Mouse (Mus musculus) neural tube, embryonic 12.5 days (tissue): ENCODE results near the gene Cycs. TPM values are rescaled to one million over a fixed set of nuclear protein-coding genes. Genes with fewer than 3 reads are reported as not detected.
"Not testable (repeated sequence)": the region's sequence is repeated elsewhere in the genome, so short reads cannot be mapped to it uniquely, and the experiment has no call there.

Experiments
- ATAC-seq: fragments of 200-750 bp; cut with Nextera tagmentation; 2 replicates; pipeline ENCODE4 v1.8.0; 2017; ENCODE audit warnings: low read depth, mild to moderate bottlenecking, moderate TSS enrichment, moderate library complexity; ENCODE audit not compliant: low FRiP score
- H3K27ac ChIP-seq: fragments of 300-500 bp; sonication (generic); 2 replicates; pipeline ENCODE4 v1.5.1; 2016
- H3K27me3 ChIP-seq: fragments of 300-500 bp; sonication (generic); replicated peaks from 2 replicates; pipeline ENCODE4 v1.6.1; 2016; ENCODE audit warnings: mild to moderate bottlenecking
- H3K36me3 ChIP-seq: fragments of 300-500 bp; sonication (generic); 2 replicates; pipeline ENCODE4 v1.6.1; 2016; ENCODE audit warnings: mild to moderate bottlenecking
- H3K4me1 ChIP-seq: fragments of 300-500 bp; sonication (generic); 2 replicates; pipeline ENCODE4 v1.6.1; 2016
- H3K4me2 ChIP-seq: fragments of 300-500 bp; sonication (generic); replicated peaks from 2 replicates; pipeline ENCODE4 v1.6.1; 2016; ENCODE audit warnings: mild to moderate bottlenecking
- H3K4me3 ChIP-seq: fragments of 300-500 bp; sonication (generic); 2 replicates; pipeline ENCODE4 v1.5.1; 2016
- H3K9ac ChIP-seq: fragments of 300-500 bp; sonication (generic); 2 replicates; pipeline ENCODE4 v1.6.1; 2016; ENCODE audit warnings: mild to moderate bottlenecking
- H3K9me3 ChIP-seq: fragments of 300-500 bp; sonication (generic); 2 replicates; pipeline ENCODE4 v1.6.1; 2016; ENCODE audit warnings: mild to moderate bottlenecking
- WGBS: fragments of 180-500 bp; shearing (Covaris S2); methylation state at CpG from one replicate; pipeline ENCODE4 v1.1.7; 2016; 5-methylcytosine and 5-hydroxymethylcytosine counted together
- polyA plus RNA-seq: library from polyadenylated mRNA; unstranded; fragments of >200 nt; fragmentation: Nextera tagmentation; extraction: Ambion mirVana; gene quantifications from 2 replicates; pipeline ENCODE4 v1.2.1, GENCODE M21; 2016

The Cycs gene
- polyA plus RNA-seq, 1 experiment from 2014 or later: 74.2 TPM

- H3K4me2 ChIP-seq: peak overlapping the region; percentile 86
- ATAC-seq: no peak; the same call in 1 of the 2 replicates
- H3K27ac ChIP-seq: peak overlapping the region; percentile 46; the same call in 1 of the 2 replicates
- H3K4me3 ChIP-seq: peak overlapping the region; percentile 75
- H3K9me3 ChIP-seq: no peaks in the 10 kb centered on the region
- 0 out of 2 replicates have a peak, but pooled peaks cover 5% of the 10 kb centered on the region for H3K4me1 ChIP-seq
- 19% methylated on average over 6 of the region's 6 CpGs for WGBS
- peak overlapping the region; percentile 81 for H3K9ac ChIP-seq
- no peaks in the 10 kb centered on the region for H3K27me3 ChIP-seq
- H3K36me3 ChIP-seq: peaks cover 8% of the 10 kb centered on the region
Measured at GRCm38 (mm10) chr6:50566997-50567255, 588 bp upstream of the Cycs start.

- H3K27me3 ChIP-seq: no peaks in the 10 kb centered on the region
- no peak overlapping the region for H3K9ac ChIP-seq
- no peak for ATAC-seq
- H3K27ac ChIP-seq: no peak overlapping the region
- no peak overlapping the region for H3K4me2 ChIP-seq
- H3K9me3 ChIP-seq: no peaks in the 10 kb centered on the region
- H3K4me1 ChIP-seq: 0 out of 2 replicates have a peak, but pooled peaks cover 5% of the 10 kb centered on the region
- peaks cover 8% of the 10 kb centered on the region for H3K36me3 ChIP-seq
- WGBS: 95% methylated on average over 3 of the region's 3 CpGs
- no peak overlapping the region for H3K4me3 ChIP-seq
Measured at GRCm38 (mm10) chr6:50563651-50564050, 2.7 kb downstream of the Cycs start.

GRCm38 (mm10) chr6:50562421-50562820 is 3.9 kb downstream of the Cycs start:
- H3K4me2 ChIP-seq: no peak overlapping the region
- H3K4me1 ChIP-seq: 0 out of 2 replicates have a peak, but pooled peaks cover 5% of the 10 kb centered on the region
- H3K27me3 ChIP-seq: no peaks in the 10 kb centered on the region
- WGBS: 92% methylated on average over 4 of the region's 4 CpGs
- H3K27ac ChIP-seq: no peak overlapping the region
- no peaks in the 10 kb centered on the region for H3K9me3 ChIP-seq
- H3K9ac ChIP-seq: no peak overlapping the region
- no peak overlapping the region for H3K4me3 ChIP-seq
- H3K36me3 ChIP-seq: peaks cover 8% of the 10 kb centered on the region
- ATAC-seq: no peak

GRCm38 (mm10) chr6:50560776-50561175 is 5.6 kb downstream of the Cycs start:
- H3K9ac ChIP-seq: no peak overlapping the region
- no peak overlapping the region for H3K4me2 ChIP-seq
- H3K27me3 ChIP-seq: no peaks in the 10 kb centered on the region
- peaks cover 8% of the 10 kb centered on the region for H3K36me3 ChIP-seq
- no peaks in the 10 kb centered on the region for H3K9me3 ChIP-seq
- ATAC-seq: no peak
- no peak overlapping the region for H3K27ac ChIP-seq
- H3K4me3 ChIP-seq: no peak overlapping the region
- no peaks in the 10 kb centered on the region for H3K4me1 ChIP-seq
- WGBS: 94% methylated on average over 1 of the region's 1 CpGs

DNA sequence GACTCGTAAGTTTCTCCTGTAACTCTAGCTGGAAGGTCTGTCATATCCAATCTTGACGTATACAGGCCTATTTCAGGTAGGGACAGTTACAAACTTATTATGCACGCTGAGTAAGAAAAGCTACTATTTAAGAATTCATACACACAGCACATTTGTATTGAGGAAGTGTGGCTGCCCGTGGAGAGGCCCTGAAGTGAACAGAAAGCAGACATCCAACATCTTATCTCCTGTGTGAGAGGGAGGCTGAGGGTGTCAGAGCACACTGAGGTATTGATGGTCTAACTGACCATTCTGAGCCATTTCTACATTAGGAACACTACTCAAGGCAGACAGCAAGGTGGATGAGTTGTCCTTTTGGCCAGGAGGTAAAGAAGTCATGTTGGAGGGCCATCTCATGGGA is 7.5 kb downstream of the Cycs start:
- no peak overlapping the region for H3K9ac ChIP-seq
- peaks cover 5% of the 10 kb centered on the region for H3K36me3 ChIP-seq
- no peaks in the 10 kb centered on the region for H3K4me1 ChIP-seq
- WGBS: 88% methylated on average over 4 of the region's 4 CpGs
- no peak overlapping the region for H3K4me3 ChIP-seq
- no peaks in the 10 kb centered on the region for H3K27me3 ChIP-seq
- ATAC-seq: no peak
- no peaks in the 10 kb centered on the region for H3K9me3 ChIP-seq
- no peak overlapping the region for H3K27ac ChIP-seq
- no peak overlapping the region for H3K4me2 ChIP-seq

- Histone ChIP-seq H3K36me3 (no peaks in the 10 kb centered on the region), H3K4me1 (no peaks in the 10 kb centered on the region), H3K9me3 (no peaks in the 10 kb centered on the region), H3K9ac (no peak overlapping the region), H3K4me2 (no peak overlapping the region), H3K27me3 (no peaks in the 10 kb centered on the region), H3K27ac (no peak overlapping the region), H3K4me3 (no peak overlapping the region)
- 87% methylated on average over 6 of the region's 6 CpGs for WGBS
- ATAC-seq: no peak
Measured at GRCm38 (mm10) chr6:50557566-50557965, 8.8 kb downstream of the Cycs start.

GRCm38 (mm10) chr6:50554223-50554622 is 12.1 kb downstream of the Cycs start:
- not testable (repeated sequence) for H3K9me3 ChIP-seq, H3K4me2 ChIP-seq, H3K27me3 ChIP-seq, H3K4me3 ChIP-seq, ATAC-seq, H3K4me1 ChIP-seq, H3K27ac ChIP-seq, H3K9ac ChIP-seq, H3K36me3 ChIP-seq
- 89% methylated on average over 2 of the region's 2 CpGs for WGBS

DNA sequence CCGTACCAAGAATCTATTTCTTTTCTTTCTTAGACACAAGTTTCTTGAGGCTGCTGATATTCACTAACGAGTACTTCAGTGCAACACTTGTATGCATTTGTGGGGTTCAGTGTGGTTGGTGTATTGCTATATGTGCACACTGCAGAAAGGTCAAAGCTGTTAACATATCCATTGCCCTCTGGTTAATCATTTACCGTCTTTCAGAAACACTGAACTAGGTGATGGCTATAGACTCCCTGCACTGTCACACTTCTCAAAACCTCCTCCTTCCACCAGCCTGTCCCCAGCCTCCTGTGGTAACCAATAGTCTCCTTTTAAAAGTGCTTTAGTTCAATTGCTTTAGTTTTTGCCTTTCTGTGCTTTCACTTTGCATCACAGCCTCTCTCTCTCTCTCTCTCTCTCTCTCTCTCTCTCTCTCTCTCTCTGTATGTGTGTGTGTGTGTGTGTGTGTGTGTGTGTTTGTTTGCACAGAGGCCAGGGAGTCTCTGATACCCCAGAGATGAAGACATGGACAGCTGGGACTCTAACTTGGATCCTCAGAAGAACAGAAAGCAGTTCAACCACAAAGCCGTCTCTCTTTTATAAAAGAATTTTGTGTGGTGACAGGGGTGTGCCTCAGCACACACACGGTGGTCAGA is 13.3 kb downstream of the Cycs start:
- Histone ChIP-seq H3K27me3 (no peaks in the 10 kb centered on the region), H3K27ac (no peak overlapping the region)
- 77% methylated on average over 5 of the region's 5 CpGs for WGBS

DNA sequence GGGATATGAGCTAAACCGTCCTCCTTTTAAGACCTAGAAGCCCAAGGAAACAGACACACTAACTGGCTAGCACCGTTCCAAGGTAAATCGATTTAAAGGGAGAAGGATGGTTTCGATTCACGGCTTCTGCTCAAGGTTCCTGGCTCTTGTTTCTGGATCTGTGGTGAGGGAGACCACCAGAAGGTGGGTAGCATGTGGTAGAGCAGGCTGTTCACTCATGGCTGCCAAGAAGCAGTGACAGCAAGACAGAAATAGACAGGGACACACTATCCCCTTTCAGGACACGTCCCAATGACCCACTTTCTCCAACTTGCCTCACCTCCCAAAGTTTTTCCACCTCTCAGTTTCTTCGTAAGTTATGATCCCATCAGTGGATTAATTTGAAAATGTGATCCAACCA is 16.5 kb downstream of the Cycs start:
- 86% methylated on average over 7 of the region's 7 CpGs for WGBS

More for the DNA sequence above, 13.3 kb downstream of the Cycs start:
- Histone ChIP-seq H3K4me2 (no peak overlapping the region), H3K9ac (no peak overlapping the region), H3K36me3 (no peaks in the 10 kb centered on the region), H3K4me1 (no peaks in the 10 kb centered on the region), H3K9me3 (no peaks in the 10 kb centered on the region), H3K4me3 (no peak overlapping the region)
- no peak for ATAC-seq

DNA sequence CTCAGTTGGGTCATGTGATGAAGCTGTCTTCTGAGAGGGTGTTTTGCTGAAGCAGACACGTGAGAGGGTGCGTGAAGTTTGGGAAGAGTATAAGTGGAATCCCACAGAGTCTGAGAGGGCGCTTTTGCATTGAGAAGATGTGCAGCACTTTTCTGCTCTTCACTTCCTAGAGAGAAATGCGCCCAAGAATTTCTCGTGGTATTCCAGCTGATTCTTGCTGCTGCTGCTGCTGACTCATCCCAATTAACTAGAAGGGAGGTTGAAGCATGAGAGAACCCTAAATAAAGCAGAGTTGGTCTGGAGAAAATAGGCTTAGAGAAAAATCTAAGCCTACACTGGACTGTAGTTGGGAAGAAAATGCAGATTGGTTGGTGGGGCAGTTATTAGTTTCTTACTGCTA is 17.3 kb downstream of the Cycs start:
- Histone ChIP-seq H3K9ac (no peak overlapping the region), H3K36me3 (no peaks in the 10 kb centered on the region), H3K4me1 (no peaks in the 10 kb centered on the region), H3K9me3 (no peaks in the 10 kb centered on the region), H3K27me3 (no peaks in the 10 kb centered on the region), H3K4me3 (no peak overlapping the region), H3K4me2 (no peak overlapping the region), H3K27ac (no peak overlapping the region)
- no peak for ATAC-seq
- WGBS: 84% methylated on average over 5 of the region's 5 CpGs

More for the DNA sequence above, 16.5 kb downstream of the Cycs start:
- H3K27ac ChIP-seq: no peak overlapping the region
- H3K4me1 ChIP-seq: no peaks in the 10 kb centered on the region
- no peaks in the 10 kb centered on the region for H3K36me3 ChIP-seq
- H3K27me3 ChIP-seq: no peaks in the 10 kb centered on the region
- H3K4me2 ChIP-seq: no peak overlapping the region
- H3K4me3 ChIP-seq: no peak overlapping the region
- no peak for ATAC-seq
- no peak overlapping the region for H3K9ac ChIP-seq
- no peaks in the 10 kb centered on the region for H3K9me3 ChIP-seq

GRCm38 (mm10) chr6:50545412-50546043 is 20.8 kb downstream of the Cycs start:
- no peak overlapping the region for H3K9ac ChIP-seq
- H3K9me3 ChIP-seq: no peaks in the 10 kb centered on the region
- WGBS: 28% methylated on average over 10 of the region's 10 CpGs
- H3K36me3 ChIP-seq: no peaks in the 10 kb centered on the region
- no peaks in the 10 kb centered on the region for H3K27me3 ChIP-seq
- H3K27ac ChIP-seq: no peak overlapping the region
- no peak for ATAC-seq
- H3K4me1 ChIP-seq: no peaks in the 10 kb centered on the region
- H3K4me2 ChIP-seq: no peak overlapping the region
- no peak overlapping the region for H3K4me3 ChIP-seq

GRCm38 (mm10) chr6:50542535-50542934 is 23.8 kb downstream of the Cycs start:
- Histone ChIP-seq H3K36me3 (no peaks in the 10 kb centered on the region), H3K4me3 (no peak overlapping the region), H3K4me2 (no peak overlapping the region), H3K27me3 (no peaks in the 10 kb centered on the region), H3K9ac (no peak overlapping the region), H3K27ac (no peak overlapping the region), H3K9me3 (no peaks in the 10 kb centered on the region), H3K4me1 (no peaks in the 10 kb centered on the region)
- 80% methylated on average over 1 of the region's 1 CpGs for WGBS
- no peak for ATAC-seq

- WGBS: 81% methylated on average over 1 of the region's 1 CpGs
- H3K4me1 ChIP-seq: no peaks in the 10 kb centered on the region
- H3K4me3 ChIP-seq: no peak overlapping the region
- no peak overlapping the region for H3K9ac ChIP-seq
- no peaks in the 10 kb centered on the region for H3K9me3 ChIP-seq
- H3K27me3 ChIP-seq: no peaks in the 10 kb centered on the region
- H3K4me2 ChIP-seq: no peak overlapping the region
- H3K36me3 ChIP-seq: no peaks in the 10 kb centered on the region
- no peak for ATAC-seq
- no peak overlapping the region for H3K27ac ChIP-seq
Measured at GRCm38 (mm10) chr6:50539641-50540040, 26.7 kb downstream of the Cycs start.
